Mouse (Mus musculus): ENCODE results near the gene Gm20489. TPM values are rescaled to one million over a fixed set of nuclear protein-coding genes. Genes with fewer than 3 reads are reported as not detected.
A peak's percentile ranks its signal among the peaks of the same experiment; 100 is the strongest.

The Gm20489 gene
- not detected in 2 replicates for polyA plus RNA-seq (2012; ENCODE audit: insufficient read depth, insufficient read length, missing spikeins)

DNA sequence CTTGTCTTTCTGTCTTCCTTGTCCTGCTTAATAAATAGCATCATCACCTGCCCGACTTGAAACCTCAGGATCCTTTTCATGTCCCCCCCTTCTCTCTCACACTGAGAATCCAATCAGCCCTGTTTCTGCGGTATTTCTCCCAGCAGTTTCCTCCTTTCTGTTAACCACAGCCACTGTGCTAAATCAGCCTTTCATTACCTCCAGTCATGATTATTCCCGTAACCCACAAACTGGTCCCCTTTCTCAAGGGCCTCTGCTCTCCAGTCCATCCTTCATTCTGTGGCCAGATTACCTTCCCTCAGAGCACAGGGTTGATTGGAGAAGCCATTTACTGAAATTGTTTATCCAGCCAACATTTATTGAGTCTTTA, at the start of gene Gm20489:
Gm20489 (minus strand) TSS at position 269 of the 370 bp plus-strand sequence.
- peak within 1 kb of the TSS; percentile 80 for H3K27ac ChIP-seq (replicated peaks; ENCODE audit: low read depth, low read length)
- H3K4me3 ChIP-seq (ENCODE audit: insufficient read depth, low read depth, low read length), result peak within 1 kb of the TSS; percentile 59
- H3K4me1 ChIP-seq (ENCODE audit: control insufficient read depth, insufficient read depth, insufficient read length, low read length), result no peaks in the 10 kb centered on the region

DNA sequence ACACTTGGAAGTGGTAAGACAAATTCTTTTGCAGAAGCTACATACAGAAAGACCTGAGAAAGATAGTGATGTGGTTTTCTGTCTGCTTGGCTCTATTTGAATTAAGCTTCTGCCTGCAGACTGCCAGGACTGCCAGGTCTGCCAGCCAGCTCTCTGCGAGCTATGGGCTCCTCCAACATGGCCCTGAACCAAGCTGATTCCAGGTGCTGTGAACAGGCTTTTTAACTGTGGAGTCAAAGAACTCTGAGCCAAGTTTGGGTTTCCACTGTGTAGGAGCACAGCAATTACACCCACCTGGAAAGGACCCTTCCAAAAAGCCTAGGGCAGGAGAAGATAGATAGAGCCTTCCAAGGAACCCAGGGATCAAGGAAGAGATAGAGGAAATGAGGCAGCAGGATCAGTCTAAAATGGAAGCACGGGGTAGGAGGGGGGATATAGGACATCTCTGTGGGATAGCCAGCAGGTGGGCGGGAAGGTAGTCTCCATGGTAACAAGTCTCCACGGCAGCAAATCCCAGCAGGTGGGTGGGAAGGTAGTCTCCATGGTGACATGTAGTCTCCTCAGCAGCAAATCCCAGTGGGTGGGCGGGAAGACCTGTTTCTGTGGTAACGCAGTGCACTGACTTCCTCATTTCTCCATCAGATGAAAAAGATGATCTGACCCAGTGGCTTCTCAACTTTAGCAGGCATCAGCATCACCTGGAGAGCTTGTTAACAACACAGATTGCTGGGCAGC, 45.0 kb upstream of the Gm20489 start:
- no peak overlapping the region for H3K4me3 ChIP-seq (ENCODE audit: insufficient read depth, low read depth, low read length)
- H3K27ac ChIP-seq (replicated peaks; ENCODE audit: low read depth, low read length), result no peak overlapping the region
- no peaks in the 10 kb centered on the region for H3K4me1 ChIP-seq (ENCODE audit: control insufficient read depth, insufficient read depth, insufficient read length, low read length)

DNA sequence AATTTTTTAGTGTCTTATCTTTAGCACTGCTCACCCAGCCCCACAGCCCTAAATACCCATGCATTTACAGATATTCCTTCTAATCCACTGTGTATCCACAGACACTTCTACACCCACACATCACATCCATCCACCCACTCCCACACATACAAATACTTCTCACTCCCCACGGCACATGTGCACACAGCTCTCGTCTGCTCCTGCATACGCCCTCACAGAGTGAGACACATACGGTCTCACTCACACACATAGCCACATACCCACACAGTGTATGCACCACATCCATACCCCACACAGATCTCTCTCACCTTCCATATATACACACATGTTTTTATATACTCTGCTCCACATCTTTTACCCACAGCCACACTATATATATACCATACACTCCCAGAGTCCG, 40.5 kb upstream of the Gm20489 start:
- no peaks in the 10 kb centered on the region for H3K4me1 ChIP-seq (ENCODE audit: control insufficient read depth, insufficient read depth, insufficient read length, low read length)
- no peak overlapping the region for H3K4me3 ChIP-seq (ENCODE audit: insufficient read depth, low read depth, low read length)
- no peak overlapping the region for H3K27ac ChIP-seq (replicated peaks; ENCODE audit: low read depth, low read length)

DNA sequence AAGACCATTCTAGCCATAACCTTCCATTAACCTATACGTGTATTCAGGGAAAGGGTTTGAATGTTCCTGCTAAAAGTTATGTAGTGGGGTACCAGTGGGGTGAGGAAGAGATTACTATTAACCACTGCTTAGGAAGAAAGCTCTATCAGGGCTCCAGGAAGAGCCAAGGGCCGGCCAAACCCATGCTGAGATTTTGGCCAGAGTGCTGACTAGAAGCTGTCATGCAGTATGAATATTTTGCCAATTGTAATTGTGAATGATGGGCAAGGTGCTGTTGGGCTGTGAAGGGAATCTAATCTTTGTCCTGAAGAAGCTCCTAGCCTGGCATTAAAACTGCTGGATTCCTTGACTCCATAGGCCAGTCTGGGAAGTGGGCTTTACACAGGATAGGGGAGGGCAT, 35.8 kb upstream of the Gm20489 start:
- Histone ChIP-seq H3K27ac (replicated peaks; ENCODE audit: low read depth, low read length) (no peak overlapping the region), H3K4me1 (ENCODE audit: control insufficient read depth, insufficient read depth, insufficient read length, low read length) (no peaks in the 10 kb centered on the region), H3K4me3 (ENCODE audit: insufficient read depth, low read depth, low read length) (no peak overlapping the region)

DNA sequence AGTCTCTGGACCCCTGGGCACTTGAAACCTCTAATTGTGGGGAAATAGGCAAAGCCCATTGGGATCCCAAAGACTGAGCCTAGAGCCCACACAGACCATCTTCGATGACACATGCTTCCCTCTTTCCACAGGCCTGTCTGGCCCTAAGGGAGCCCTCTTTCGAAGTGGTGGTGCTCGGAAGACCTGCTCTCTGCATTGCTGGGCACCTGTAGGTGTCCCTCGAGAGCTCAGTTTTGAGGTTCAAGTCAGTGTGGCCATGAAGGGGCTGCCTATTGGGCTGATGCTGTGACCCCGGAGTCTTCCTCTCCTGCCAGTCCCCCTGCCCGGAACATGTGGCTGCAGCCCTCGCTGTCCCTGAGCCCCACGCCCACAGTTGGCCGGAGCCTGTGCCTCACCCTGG, 32.8 kb upstream of the Gm20489 start:
- no peak overlapping the region for H3K27ac ChIP-seq (replicated peaks; ENCODE audit: low read depth, low read length)
- H3K4me3 ChIP-seq (ENCODE audit: insufficient read depth, low read depth, low read length), result no peak overlapping the region
- no peaks in the 10 kb centered on the region; the same call in 1 of the 2 replicates for H3K4me1 ChIP-seq (ENCODE audit: control insufficient read depth, insufficient read depth, insufficient read length, low read length)

DNA sequence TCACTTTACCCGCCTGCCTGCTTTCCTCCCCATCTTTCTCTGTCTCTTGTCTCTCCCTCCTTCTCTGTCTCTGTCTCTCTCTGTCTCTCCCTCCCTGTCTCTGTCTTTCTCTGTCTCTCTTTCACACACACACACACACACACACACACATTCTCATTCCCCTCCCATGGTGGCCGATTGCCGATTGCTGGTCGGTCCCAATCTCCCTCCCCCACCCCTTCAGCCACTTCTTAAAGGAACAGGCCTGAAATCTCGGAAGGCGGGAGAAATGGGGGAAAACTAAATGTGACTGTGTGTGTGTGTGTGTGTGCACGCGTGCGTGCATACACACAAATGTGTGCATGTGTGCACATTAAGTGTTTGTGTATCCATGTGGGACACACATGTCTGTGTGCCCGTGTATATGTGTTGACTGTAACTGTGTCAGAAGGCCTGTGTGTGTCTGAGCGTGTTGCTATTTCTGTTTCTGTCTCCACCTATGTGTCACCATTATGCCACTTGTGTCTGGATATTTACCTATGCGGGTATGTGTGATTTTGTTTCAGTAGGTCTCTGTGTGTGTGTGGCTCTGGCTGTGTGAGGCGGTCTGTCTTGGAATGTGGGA, 31.7 kb upstream of the Gm20489 start:
- H3K27ac ChIP-seq (replicated peaks; ENCODE audit: low read depth, low read length), result no peak overlapping the region
- H3K4me3 ChIP-seq (ENCODE audit: insufficient read depth, low read depth, low read length), result no peak overlapping the region
- H3K4me1 ChIP-seq (ENCODE audit: control insufficient read depth, insufficient read depth, insufficient read length, low read length), result no peaks in the 10 kb centered on the region; the same call in 1 of the 2 replicates

DNA sequence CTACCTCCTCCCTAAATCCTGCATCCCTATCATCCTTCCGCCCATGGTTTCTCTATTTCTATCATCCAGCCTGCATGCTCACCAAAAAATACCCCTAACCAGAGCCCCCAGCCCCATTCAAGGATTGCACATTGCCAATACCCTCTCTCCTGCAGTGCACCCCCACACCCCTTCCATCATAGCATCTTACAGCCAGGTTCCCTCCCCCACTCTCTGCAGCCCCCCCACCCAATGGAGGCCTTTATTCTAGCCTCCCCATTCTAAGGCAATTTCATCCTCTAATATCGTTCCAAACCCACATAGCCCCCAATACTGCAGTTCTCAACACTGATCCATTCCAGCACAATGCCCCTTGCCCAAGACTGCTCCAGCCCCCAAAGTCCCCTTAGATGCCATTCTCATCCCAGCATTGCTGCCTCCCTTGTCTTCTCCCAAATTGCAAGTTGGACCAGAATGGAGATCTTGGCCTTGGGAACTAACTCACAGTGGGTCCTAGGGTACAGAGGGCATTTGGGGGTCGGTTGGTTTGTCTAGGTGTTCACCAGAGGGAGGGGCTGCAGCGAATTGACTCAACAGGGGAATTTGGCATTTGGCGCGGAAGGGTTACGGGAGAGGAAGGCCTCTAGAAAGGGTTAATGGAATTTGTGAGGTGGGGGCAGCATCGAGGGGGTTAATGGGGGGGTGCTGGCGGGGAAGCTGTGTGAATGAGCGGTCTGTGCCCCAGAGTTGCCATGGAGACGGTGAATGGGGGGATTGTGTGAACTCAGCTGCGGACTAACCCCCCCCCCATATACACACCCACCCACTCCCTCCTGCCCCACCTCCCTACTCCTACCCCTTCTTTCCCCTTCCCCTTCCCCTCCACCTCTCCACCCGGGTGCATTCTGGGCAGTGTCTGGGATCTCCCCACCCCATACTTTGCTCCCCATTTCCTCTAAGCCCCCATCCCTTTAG, 30.9 kb upstream of the Gm20489 start:
- H3K4me3 ChIP-seq (ENCODE audit: insufficient read depth, low read depth, low read length), result no peak overlapping the region
- H3K4me1 ChIP-seq (ENCODE audit: control insufficient read depth, insufficient read depth, insufficient read length, low read length), result no peaks in the 10 kb centered on the region; the same call in 1 of the 2 replicates
- no peak overlapping the region for H3K27ac ChIP-seq (replicated peaks; ENCODE audit: low read depth, low read length)

DNA sequence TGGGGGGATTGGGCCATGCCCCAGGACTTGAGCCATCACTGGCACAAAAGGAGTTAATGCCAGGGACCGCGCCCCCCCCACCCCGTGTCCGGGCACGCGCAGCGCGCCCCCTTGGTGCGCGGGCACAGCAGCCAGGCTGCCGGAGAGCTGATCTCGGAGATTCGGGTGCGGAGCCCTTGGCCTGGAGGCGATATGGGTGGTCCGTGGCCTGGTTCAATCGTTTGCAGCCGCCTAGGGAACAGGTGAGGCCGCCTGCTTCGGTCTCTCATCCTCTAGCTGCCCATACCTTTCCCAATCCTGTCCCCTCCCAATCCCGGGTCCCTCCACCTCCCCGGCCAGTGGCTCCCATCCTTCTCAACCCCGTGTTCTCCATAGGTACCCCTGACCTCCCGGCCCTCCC, 30.2 kb upstream of the Gm20489 start, which contains the start of gene Nlgn3:
Nlgn3 (plus strand) TSS at position 114 of the 400 bp plus-strand sequence.
- H3K27ac ChIP-seq (replicated peaks; ENCODE audit: low read depth, low read length), result no peak within 1 kb of the TSS
- no peak within 1 kb of the TSS for H3K4me3 ChIP-seq (ENCODE audit: insufficient read depth, low read depth, low read length)
- no peaks in the 10 kb centered on the region; the same call in 1 of the 2 replicates for H3K4me1 ChIP-seq (ENCODE audit: control insufficient read depth, insufficient read depth, insufficient read length, low read length)

DNA sequence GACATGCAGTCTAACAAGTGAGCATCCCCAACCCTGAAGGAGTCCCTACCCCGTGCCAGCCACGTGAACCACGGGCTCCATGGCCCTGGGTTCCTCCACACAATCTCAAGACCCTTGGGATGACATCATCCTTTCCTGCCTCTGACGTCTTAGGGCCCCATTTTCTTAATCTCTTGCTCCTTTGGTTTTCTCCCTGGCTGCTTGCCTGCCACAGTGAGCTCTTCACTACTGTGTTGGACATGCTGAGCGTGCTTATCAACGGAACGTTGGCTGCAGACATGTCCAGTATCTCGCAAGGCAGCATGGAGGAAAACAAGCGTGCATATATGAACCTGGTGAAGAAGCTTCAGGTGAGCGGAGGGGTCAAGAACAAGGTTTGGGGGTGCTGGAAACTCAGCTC, 21.3 kb upstream of the Gm20489 start:
- Histone ChIP-seq H3K4me3 (ENCODE audit: insufficient read depth, low read depth, low read length) (no peak overlapping the region), H3K27ac (replicated peaks; ENCODE audit: low read depth, low read length) (no peak overlapping the region), H3K4me1 (ENCODE audit: control insufficient read depth, insufficient read depth, insufficient read length, low read length) (no peaks in the 10 kb centered on the region)

DNA sequence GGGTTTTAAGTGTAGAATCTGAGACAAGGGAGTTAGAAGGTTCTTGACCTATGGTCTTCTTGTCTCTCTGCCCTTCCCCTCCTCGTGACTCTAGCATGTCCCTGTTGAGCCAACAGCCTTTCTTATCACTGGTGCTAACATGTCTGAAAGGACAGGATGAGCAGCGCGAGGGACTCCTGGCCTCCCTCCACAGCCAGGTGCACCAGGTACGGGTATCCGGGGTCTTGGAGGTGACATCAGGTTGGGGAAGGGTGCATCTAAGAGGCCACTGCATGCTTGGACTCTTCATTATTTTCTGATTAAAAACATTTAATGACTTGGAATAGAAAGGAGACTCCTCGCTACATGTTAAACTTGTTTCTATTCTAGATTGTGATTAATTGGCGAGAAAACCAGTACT, 20.2 kb upstream of the Gm20489 start:
- H3K27ac ChIP-seq (replicated peaks; ENCODE audit: low read depth, low read length), result no peak overlapping the region
- no peak overlapping the region for H3K4me3 ChIP-seq (ENCODE audit: insufficient read depth, low read depth, low read length)
- H3K4me1 ChIP-seq (ENCODE audit: control insufficient read depth, insufficient read depth, insufficient read length, low read length), result no peaks in the 10 kb centered on the region

DNA sequence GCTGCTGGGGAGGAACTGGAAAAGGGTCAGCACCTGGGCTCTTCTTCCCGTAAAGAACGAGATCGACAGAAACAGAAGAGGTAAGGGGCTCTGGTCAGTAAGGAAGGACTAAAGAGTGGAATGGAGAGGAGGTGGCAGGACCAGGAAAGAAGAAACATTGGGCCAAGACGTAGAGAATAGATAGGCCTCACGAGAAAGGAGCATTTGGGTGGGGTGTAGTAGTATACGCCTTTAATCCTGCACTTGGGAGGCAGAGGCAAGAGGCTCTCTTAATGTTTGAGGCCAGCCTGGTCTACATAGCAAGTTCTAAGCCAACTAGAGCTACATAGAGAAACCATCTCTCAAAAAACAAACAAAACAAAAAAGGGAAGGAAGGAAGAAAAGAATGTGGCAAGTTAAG, 19.6 kb upstream of the Gm20489 start:
- Histone ChIP-seq H3K4me3 (ENCODE audit: insufficient read depth, low read depth, low read length) (no peak overlapping the region), H3K4me1 (ENCODE audit: control insufficient read depth, insufficient read depth, insufficient read length, low read length) (no peaks in the 10 kb centered on the region), H3K27ac (replicated peaks; ENCODE audit: low read depth, low read length) (no peak overlapping the region)

DNA sequence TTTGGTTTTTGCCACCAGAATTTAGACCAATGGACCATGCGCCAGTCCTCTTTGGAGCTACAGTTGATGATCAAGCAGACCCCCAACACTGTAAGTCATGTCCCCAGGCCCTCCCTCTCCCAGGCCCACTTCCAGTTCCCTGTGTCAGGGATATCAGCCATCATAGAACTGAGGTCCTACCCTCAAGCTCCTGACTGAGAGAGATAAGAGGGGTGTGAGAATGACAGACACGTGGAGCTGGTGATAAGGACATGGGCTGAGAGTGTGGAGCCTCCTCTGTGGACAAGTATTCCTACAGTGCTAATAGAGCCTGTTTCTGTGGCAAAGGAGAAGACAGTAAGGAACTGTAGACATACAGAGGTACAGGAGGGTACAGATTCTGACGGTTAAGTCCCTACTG, 18.7 kb upstream of the Gm20489 start:
- Histone ChIP-seq H3K4me1 (ENCODE audit: control insufficient read depth, insufficient read depth, insufficient read length, low read length) (no peaks in the 10 kb centered on the region), H3K27ac (replicated peaks; ENCODE audit: low read depth, low read length) (no peak overlapping the region), H3K4me3 (ENCODE audit: insufficient read depth, low read depth, low read length) (no peak overlapping the region)

DNA sequence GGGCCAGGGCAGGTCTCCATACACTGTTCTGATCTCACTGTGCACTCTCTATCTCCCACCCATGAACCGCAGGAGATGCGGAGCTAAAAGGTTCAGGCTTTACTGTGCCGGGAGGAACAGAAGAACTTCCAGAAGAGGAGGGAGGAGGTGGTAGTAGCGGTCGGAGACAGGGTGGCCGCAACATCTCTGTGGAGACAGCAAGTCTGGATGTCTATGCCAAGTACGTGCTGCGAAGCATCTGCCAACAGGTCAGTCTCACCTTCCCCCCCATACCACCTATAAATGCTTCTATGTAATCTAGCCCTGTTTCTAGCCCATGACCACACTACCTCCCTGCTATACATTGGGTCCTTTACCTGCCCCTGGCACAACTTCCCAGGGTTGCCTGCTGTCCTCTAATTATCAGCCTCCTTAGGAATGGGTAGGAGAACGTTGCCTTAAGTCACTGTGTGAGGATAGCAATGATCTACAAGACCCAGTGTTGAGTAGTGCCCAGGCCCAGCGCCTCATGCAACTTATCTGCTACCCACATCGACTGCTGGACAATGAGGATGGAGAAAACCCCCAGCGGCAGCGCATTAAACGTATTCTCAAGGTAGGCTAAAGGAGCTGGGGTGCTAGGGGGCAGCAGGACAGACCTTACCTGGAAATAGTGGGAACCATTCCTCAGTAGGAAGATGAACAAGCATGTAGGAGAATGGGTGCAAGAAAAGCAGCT, 17.3 kb upstream of the Gm20489 start:
- Histone ChIP-seq H3K27ac (replicated peaks; ENCODE audit: low read depth, low read length) (no peak overlapping the region), H3K4me3 (ENCODE audit: insufficient read depth, low read depth, low read length) (no peak overlapping the region), H3K4me1 (ENCODE audit: control insufficient read depth, insufficient read depth, insufficient read length, low read length) (no peaks in the 10 kb centered on the region)

DNA sequence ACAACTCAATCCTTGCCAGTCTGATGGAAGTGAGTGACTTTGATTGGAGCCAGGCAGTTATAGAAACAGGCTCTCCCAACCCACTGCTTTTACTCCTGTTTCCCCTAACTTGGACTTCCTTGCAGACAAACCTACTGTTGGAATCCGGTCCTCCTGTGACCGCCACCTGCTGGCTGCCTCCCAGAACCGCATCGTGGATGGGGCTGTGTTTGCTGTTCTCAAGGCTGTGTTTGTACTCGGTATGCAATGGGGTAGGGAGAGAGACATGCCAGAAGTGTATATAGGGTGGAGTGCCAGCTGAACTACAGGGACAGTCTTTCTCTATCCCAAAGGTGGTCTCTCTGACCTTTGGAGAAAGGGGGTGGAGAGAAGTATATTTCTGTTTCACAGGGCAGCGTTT, 16.7 kb upstream of the Gm20489 start:
- Histone ChIP-seq H3K27ac (replicated peaks; ENCODE audit: low read depth, low read length) (no peak overlapping the region), H3K4me3 (ENCODE audit: insufficient read depth, low read depth, low read length) (no peak overlapping the region), H3K4me1 (ENCODE audit: control insufficient read depth, insufficient read depth, insufficient read length, low read length) (no peaks in the 10 kb centered on the region)

DNA sequence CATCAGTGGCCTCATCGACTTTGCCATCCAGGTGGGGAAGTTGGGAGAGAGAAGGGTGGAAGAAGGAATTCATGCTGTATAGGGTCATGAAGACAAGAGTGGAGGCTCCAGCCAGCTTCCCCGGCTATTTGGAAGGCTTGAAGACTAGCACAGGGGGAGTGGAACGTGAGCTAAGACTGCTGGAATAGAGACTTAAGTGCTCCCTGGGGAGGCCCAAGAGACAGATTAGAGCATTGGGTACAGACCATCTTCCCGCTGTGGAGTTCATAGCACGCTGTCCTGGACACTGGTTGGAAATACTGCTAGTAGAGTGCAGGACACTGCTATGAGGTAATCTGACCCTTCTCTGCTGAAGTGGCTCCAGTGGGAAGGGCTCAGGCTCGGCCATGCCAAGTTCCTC, 14.0 kb upstream of the Gm20489 start:
- Histone ChIP-seq H3K27ac (replicated peaks; ENCODE audit: low read depth, low read length) (no peak overlapping the region), H3K4me3 (ENCODE audit: insufficient read depth, low read depth, low read length) (no peak overlapping the region)

More for the DNA sequence above, 14.0 kb upstream of the Gm20489 start:
- no peaks in the 10 kb centered on the region for H3K4me1 ChIP-seq (ENCODE audit: control insufficient read depth, insufficient read depth, insufficient read length, low read length)

Data from brown adipose tissue, adult 24 weeks (tissue).